Mouse (Mus musculus): ENCODE results near the gene Pank2. TPM values are rescaled to one million over a fixed set of nuclear protein-coding genes. Genes with fewer than 3 reads are reported as not detected.
A peak's percentile ranks its signal among the peaks of the same experiment; 100 is the strongest.
"Not testable (repeated sequence)": the region's sequence is repeated elsewhere in the genome, so short reads cannot be mapped to it uniquely, and the experiment has no call there.

The Pank2 gene
- total RNA-seq, 2 experiments from 2014 or later: 60.4 to 69.5 TPM

DNA sequence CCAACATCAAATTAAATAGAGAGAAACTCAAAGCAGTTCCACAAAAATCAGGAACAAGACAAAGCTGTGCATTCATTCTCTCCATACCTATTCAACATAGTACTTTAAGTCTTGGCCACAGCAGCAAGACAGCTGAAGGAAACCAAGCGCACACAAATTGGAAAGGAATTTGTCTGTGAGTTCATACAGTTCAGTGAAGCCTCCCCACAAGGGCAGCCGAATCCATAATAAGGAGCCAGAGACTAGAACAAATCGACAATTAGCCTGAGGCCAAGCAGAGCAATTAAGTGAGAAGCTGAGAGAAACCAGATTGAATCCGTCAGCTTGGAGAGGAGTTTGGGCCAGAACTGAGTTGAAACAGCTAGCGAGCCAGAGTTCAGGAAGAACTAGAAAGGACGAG is 57.1 kb downstream of the Pank2 start:
- no peak for DNase-seq (ENCODE audit: low spot score in 2 of 2)

- not testable (repeated sequence) for DNase-seq (ENCODE audit: low spot score in 2 of 2)
Observed at GRCm38 (mm10) chr2:131321192-131321591, 58.9 kb downstream of the Pank2 start.

DNA sequence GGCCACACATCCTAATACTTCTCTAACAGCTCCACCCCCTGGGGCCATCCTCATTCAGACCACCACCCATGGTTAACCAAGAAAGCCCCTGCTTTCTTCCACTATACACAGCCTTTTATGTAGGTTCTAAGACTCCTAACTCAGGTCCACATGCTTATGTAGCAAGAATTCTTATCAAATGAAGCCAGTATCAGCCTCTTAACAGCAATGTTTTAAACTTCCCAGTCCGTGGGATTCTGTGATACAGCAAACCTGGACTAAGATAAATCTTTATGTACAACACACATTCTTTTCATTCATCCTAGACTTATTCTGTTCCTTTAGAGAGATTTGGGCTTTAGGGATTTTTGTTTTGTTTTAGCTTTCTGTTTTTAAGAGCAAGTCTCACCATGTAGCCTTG is 61.4 kb downstream of the Pank2 start:
- DNase-seq (ENCODE audit: low spot score in 2 of 2): no peak

DNA sequence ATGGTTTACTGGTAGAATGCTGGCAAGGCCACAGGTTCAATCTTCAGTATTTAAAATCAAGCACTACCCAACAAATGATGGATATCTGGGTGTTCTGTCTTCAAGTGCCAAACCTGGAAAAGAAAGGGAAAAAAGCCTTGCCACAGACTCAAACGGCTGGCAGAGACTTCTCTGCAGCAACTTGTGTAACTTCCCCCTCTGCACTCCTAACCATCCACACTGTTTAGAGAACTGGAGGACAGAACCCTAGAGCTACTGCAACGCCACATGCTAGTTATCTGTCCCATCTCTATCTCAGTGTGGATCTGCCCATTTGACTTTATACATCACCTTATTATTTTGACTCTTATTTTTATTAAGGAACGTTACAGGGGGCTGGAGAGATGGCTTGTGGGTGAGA is 63.7 kb downstream of the Pank2 start:
- no peak for DNase-seq (ENCODE audit: low spot score in 2 of 2)

DNA sequence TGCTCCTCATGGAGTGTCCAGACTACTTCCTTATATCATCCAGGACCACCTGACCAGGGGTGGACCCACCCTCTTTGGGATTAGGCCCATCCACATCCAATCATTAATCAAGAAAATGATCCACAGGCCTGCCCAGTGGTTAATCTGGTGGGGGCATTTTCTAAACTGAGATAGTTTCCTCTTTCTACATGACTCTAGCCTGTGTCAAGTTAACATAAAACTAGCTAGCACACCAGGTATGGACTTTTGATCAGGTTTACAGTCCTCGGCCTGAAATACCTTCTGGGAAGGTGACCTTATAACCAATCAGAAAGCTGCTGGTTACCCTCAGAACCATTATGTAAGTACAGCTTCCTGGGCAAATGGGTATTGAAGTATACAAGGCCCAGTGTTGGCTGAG is 66.7 kb downstream of the Pank2 start:
- DNase-seq (ENCODE audit: low spot score in 2 of 2): no peak

GRCm38 (mm10) chr2:131330548-131330947 is 68.3 kb downstream of the Pank2 start:
- no peak for DNase-seq (ENCODE audit: low spot score in 2 of 2)

- no peak for DNase-seq (ENCODE audit: low spot score in 2 of 2)
Observed at GRCm38 (mm10) chr2:131337602-131338001, 75.3 kb downstream of the Pank2 start.

- no peak for DNase-seq (ENCODE audit: low spot score in 2 of 2)
Observed at GRCm38 (mm10) chr2:131344449-131344848, 82.2 kb downstream of the Pank2 start.

GRCm38 (mm10) chr2:131345556-131345955 is 83.3 kb downstream of the Pank2 start:
- DNase-seq (ENCODE audit: low spot score in 2 of 2): no peak

Small RNA genes lying within 50 kb of the gene (microRNA-seq; reads per million reads assigned to microRNA genes)
- gene Mir103-2: 31.3 reads per million, percentile 34 among the genes with 10 or more reads in this experiment

Other genes with a start within 250 kb of the Pank2 start
- 10 to 100 TPM; 10.1 to 11.4 TPM for gene Gfra4, start 219.4 kb upstream of the Pank2 start, total RNA-seq (2021)
- 1 to 10 TPM; 5.6 to 6.8 TPM for gene Adam33, start 198.7 kb upstream of the Pank2 start, total RNA-seq (2021)
- 1 to 10 TPM; 2.6 to 3.0 TPM for gene Siglec1, start 175.7 kb upstream of the Pank2 start, total RNA-seq (2021)
- 10 to 100 TPM; 20.7 to 23.0 TPM for gene Hspa12b, start 135.2 kb upstream of the Pank2 start, total RNA-seq (2021)
- not detected for gene Gm11037, start 129.0 kb upstream of the Pank2 start, total RNA-seq (2021)
- 10 to 100 TPM; 42.1 to 47.4 TPM for gene 1700037H04Rik, start 102.4 kb upstream of the Pank2 start, total RNA-seq (2021)
- 10 to 100 TPM; 81.8 to 84.8 TPM for gene Cenpb, start 82.4 kb upstream of the Pank2 start, total RNA-seq (2021)
- 10 to 100 TPM; 28.8 to 40.0 TPM for gene Cdc25b, start 75.5 kb upstream of the Pank2 start, total RNA-seq (2021)
- gene Spef1, start 75.2 kb upstream of the Pank2 start, total RNA-seq (2021): 1 to 10 TPM; 5.8 to 6.7 TPM
- 10 to 100 TPM; 23.9 to 24.8 TPM for gene Ap5s1, start 55.4 kb upstream of the Pank2 start, total RNA-seq (2021)
- gene Mavs, start 28.4 kb upstream of the Pank2 start, total RNA-seq (2021): 10 to 100 TPM; 33.9 to 35.8 TPM
- 1 to 10 TPM; 9.4 to 9.7 TPM for gene Rnf24, start 90.4 kb downstream of the Pank2 start, total RNA-seq (2021)
- gene Smox, start 229.0 kb downstream of the Pank2 start, total RNA-seq (2021): 10 to 100 TPM; 27.8 to 29.9 TPM